Mouse (Mus musculus) adrenal gland (tissue): ENCODE data around the gene Chd3.

Experiments used
- intact Hi-C: fragments of 180-260 bp; cut with DNase I; formaldehyde crosslinking; loops from one replicate; pipeline ENCODE4 v1.15.1; 2025
- long read RNA-seq, 2 experiments: library from polyadenylated mRNA; unstranded; transcript quantifications; one replicate each; pipeline ENCODE4 v2.0.0; 2020; ENCODE audit warnings: borderline replicate concordance in 1 of 2; ENCODE audit not compliant: insufficient replicate concordance in 1 of 2

Gene Chd3
- long read RNA-seq, experiment 1, partial matches to known transcripts, result 9 of 17 reads
- long read RNA-seq, experiment 1, other reads (novel, unspliced or antisense), result 7 of 17 reads
- long read RNA-seq, experiment 2, partial matches to known transcripts, result 15 of 20 reads
- long read RNA-seq, experiment 2, other reads (novel, unspliced or antisense), result 4 of 20 reads

DNA sequence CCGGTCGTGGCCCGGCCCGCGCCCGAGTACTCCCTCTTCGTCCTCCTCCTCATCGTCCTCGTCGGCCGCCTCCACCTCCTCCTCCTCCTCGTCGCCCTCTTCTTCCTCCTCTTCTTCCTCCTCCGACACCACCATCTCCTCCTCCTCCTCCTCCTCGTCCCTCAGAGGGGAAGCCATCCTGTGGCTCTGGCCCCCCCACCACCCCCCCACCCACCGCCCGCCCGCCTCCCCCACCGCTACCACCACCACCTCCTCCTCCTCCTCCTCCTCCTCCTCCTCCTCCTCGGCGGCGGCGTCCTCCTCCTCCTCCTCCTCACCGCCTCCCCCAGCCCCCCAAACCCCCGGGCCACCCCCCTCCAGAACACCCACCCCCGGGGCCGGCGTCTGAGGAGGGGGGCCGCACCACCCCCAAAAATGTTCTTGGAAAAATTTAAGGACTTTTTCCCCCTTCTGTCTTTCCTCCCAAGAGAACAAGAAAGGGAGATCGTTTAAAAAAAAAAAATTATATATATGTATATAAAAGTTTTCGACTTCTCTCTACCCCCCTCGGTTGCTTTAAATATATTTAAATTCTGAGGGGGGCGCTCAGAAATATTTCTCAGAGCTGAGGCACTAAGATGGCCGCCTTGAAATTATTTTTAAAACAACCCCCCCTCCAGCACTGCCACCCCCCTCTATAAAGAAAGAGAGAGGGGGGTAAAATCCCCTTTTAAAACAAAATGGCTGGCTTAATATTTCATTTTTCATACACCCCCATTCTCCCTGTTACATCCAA, at the start of gene Chd3:
TSS of gene Chd3 (minus strand) at position 192 of the 775 bp plus-strand sequence.
- intact Hi-C loops, result no loop called here

DNA sequence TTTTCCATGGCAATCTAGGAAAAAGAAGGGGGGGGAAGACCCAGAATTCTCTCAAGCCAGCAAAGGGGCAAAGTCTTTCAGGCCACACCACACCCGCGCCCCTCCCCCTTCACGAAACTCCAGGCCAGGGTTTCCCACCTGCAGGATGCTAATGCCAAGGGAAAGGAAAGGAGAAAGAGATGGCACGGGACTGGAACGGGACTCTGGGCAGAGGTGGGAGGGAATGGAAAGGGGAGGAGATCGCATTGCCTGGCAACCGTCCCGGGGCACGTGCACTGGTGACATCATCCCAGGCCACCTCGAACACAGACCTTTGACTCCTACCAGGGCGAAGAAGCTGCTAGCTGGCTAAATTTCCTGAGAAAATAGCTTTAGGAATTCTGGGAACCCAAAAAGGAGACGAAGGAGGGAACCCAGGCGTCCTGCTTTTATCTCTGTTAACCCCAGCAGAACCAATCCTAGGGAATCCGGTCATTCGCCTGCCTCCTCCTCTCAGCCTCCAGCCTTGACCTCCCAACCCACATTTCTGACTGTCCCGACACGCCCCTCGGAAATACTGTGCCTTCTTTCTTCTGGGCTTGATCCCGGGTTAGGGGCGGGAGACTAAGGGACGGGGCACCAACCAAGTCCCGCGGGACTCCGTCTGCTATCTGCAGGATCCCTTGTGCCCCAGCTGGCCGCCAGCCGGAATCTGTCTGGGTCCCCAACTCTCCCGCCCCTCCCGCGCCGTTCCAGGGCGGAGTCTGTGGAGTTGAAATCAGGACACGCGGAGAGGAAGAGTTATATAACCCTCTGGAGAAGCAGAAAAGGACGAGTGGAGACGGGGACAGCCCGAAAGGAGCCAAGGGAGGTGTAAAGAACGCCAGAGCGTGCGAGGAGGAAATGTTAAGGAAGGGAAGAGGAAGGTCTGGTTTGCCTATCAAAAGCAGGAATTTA, 48.5 kb upstream of the Chd3 start:
- intact Hi-C loops, result loop anchor here (10.0 kb wide), 1 partner anchor 323 kb away; the partner anchor contains the start of gene Per1

DNA sequence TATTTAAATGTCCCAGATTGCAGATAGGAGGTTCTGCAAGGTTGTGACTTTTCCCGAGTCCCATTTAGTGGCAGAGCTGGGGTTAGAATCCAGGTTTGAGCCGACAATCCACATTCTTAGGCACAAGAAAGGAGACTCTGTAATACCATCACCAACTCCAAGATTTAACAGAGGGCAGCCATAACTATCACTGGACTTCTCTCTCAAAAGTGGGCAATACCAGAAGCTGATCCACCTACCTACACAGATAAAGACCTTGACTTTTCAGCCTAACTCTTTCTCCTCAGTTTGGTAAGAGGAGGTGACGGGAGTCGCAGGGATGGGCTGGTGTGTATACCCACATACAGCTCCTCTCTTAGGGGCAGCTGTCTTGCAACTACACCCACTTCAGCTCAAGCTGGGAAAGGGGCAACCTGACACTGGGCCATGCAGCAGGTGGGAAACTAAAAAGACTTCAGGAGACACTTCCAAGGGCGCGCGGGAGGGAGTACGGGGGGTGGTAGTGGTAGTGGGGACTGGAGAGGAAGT, 47.8 kb upstream of the Chd3 start:
- intact Hi-C loops, result loop anchor here (10.0 kb wide), 1 partner anchor 322 kb away; the partner anchor contains the start of gene Per1

DNA sequence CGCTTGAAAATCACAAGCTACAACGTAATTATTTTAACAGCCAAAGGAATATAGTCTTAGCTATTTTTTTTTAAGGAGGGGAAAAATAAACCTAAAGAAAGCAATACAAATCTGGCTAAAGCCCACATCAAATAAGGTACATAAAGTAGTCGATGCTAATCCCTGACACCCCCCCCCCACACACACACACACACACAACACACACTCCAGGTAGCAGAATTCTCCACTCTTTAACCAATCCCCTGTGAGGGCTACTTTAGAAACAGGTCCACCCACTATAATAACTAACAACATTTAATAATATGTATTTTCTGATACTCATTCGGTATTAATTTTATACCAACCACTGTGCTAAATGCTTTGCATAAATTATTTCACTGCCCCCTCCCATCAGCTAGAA, 47.3 kb upstream of the Chd3 start:
- intact Hi-C loops, result loop anchor here (10.0 kb wide), 1 partner anchor 322 kb away; the partner anchor contains the start of gene Per1

GRCm38 (mm10) chr11:69415668-69416451, 46.7 kb upstream of the Chd3 start:
- intact Hi-C loops, result loop anchor here (10.0 kb wide), 1 partner anchor 321 kb away; the partner anchor contains the start of gene Per1

- intact Hi-C loops, result loop anchor here (10.0 kb wide), 1 partner anchor 320 kb away; the partner anchor contains the start of gene Per1
Observed at GRCm38 (mm10) chr11:69415327-69415667, 46.1 kb upstream of the Chd3 start.

GRCm38 (mm10) chr11:69414421-69415326, 45.5 kb upstream of the Chd3 start:
- intact Hi-C loops, result loop anchor here (10.0 kb wide), 1 partner anchor 320 kb away; the partner anchor contains the start of gene Per1

GRCm38 (mm10) chr11:69413221-69414181, 44.3 kb upstream of the Chd3 start, which contains the start of gene Kdm6b:
Gene Kdm6b (minus strand): TSS chr11:69413675.
- intact Hi-C loops, result loop anchor here (10.0 kb wide), 1 partner anchor 319 kb away; the partner anchor contains the start of gene Per1

DNA sequence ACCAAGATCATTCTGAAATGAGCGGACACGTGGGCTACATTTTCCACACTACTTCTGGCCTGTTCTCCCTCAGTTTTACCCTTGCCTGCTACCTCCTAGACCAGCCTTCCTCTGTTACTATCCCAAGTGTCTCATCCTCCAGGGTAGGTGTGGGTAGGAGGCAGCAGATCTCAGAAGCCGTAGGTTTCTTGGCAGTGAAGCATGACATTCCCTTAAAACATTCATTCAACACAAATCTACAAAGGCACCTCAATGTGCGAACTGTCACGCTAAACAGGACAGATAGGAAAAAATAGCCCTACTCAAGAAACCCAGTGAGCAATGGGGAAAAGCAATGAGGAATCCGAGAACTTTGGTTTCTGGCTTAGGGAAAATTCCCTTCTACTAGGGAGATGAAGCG, 43.3 kb upstream of the Chd3 start:
- intact Hi-C loops, result loop anchor here (10.0 kb wide), 1 partner anchor 318 kb away; the partner anchor contains the start of gene Per1

DNA sequence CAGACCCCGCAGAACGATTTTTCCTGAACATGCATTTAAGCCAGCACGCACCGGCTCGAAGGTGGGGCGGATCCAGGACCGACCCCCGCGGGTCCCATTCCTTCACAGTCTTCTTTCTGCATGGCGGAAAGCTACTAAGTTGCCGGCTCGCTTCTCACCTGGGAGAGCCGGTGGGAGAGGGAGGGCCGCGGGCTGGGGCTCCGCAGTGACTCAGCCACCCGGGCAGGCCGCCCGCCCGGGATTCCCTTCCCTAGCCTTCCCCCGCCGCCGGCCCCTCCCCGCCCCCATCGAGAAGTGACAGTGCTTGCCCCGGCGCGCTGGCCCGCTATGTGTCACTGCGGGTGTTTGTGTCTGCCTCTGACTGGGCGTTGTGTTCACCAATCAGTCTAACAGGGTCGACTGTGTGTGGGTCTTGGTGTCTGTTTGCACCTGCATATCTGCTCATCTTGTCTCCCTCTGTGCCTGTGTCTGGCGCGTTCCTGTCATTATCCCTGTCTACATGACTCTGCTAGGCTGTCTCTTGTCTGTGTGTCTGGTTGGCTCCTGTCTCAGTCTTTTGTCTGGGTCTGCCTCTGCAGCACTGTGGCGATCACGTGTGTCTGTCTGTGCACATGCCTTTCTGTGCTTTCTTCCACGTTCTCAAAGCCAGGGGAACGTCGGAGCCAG, 42.5 kb upstream of the Chd3 start:
- intact Hi-C loops, result loop anchor here (10.0 kb wide), 1 partner anchor 317 kb away; the partner anchor contains the start of gene Per1

DNA sequence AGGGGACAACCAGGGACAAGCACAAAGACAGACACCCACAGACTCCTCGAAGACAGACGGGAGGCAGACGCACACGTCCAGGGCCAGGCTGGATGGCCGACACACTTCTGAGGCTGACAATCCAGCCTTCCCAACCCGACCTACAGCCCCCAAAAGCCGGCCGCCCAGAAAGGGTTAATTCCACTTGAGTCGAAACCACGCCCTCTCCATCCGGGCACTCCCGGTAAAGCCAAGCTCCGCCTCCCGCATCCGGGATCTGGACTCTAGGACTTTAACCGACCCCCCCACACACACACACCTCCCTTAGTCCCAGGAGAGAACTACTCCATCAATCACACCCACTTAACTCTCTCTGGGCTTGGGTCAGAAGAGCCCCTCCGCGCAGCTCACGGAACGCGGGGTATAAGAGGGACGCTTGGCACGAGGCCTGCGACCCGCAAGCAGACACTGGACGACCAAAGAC, 41.9 kb upstream of the Chd3 start:
- intact Hi-C loops, result loop anchor here (10.0 kb wide), 1 partner anchor 316 kb away; the partner anchor contains the start of gene Per1

DNA sequence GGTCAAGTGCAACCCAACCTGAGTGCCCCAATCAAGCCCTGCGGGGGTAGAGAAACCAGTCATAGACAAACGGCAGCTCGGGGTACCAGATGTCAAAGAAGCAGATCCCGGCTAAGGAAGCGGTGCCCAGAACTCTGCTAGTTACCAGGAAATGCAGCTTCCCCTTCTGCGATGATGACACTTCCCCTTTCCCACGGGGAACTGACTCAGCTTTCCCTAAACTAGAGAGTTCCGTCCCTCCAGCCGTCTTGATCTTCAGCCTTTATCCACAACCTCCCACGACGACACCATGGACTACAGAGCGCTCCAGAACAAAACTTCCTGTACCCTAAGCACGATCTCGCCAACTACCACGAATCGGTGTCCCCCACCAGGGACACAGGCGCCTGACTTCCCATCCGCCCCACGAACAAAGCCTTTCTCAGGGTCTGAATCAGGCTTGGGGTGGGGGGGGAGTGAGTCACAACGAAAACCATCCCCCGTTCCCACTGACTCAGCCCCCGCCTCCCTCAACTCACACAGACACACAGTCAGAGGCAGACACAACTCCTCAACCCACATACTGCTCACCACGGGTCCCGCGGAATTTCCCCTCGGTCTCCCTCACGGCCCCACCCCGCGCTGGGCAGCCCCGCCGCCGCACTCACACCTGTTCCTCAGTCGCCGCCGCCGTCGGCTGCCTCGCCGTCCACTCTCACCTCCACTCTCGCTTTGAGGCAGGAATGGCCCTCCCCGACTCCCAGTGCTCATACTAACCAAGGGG, 41.3 kb upstream of the Chd3 start:
- intact Hi-C loops, result loop anchor here (10.0 kb wide), 1 partner anchor 316 kb away; the partner anchor contains the start of gene Per1

- intact Hi-C loops, result loop anchor here (10.0 kb wide), 1 partner anchor 315 kb away; the partner anchor contains the start of gene Per1
Observed at GRCm38 (mm10) chr11:69410045-69410309, 40.8 kb upstream of the Chd3 start.

GRCm38 (mm10) chr11:69409378-69410044, 40.3 kb upstream of the Chd3 start:
- intact Hi-C loops, result loop anchor here (10.0 kb wide), 1 partner anchor 315 kb away; the partner anchor contains the start of gene Per1

DNA sequence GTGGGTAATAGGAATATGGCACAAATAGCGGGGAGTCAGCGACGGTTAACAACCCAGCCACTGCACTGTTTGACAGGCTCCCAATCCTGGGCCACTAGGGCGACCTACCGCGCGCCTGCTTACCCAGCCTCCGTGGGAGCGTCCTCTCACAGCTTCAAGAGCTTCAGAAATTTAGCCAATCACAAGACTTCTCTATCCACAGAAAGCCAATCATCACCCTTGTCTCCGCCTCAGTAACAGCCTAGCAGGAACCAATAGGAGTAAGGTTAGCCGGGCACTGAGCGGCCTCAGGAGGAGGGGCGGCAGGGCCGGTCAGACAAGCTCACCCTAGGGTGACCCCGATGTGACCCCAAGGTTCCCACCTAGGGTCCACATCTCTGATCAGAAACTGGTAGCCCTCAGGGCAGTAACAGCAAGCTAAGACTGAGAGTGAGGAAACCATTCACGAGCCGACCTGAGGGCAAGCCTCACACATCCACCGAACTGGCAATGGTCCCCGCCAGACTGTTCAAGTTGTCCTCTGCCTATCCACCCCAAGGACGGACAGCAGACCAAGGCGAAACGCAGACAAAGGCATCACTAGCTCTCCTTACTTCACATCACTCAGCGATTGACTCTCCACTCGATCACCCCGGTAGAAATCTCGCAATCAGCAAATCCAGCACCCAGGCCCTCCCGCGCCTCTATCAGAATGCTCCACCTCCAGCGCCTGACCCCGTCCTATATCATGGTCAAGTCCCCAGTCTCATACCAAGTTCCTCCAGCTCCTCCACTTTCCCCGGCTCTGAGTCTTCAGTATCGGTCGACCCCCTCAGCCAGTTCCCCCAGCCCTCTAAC, 39.6 kb upstream of the Chd3 start:
- intact Hi-C loops, result no loop called here
